Mouse (Mus musculus) midbrain, embryonic 16.5 days (tissue): ENCODE results near the gene Rps21. TPM values are rescaled to one million over a fixed set of nuclear protein-coding genes. Genes with fewer than 3 reads are reported as not detected.

Experiments
- ATAC-seq: fragments of 200-750 bp; cut with Nextera tagmentation; 2 replicates; pipeline ENCODE4 v1.8.0; 2017; ENCODE audit warnings: moderate TSS enrichment
- H3K27ac ChIP-seq: fragments of 300-500 bp; sonication (generic); 2 replicates; pipeline ENCODE4 v1.5.1; 2014; ENCODE audit warnings: mild to moderate bottlenecking, low read length, mixed read lengths
- H3K27me3 ChIP-seq: fragments of 300-500 bp; sonication (generic); 2 replicates; pipeline ENCODE4 v1.6.1; 2014; ENCODE audit warnings: low read depth, low read length, mixed read lengths; ENCODE audit not compliant: control insufficient read depth, insufficient read depth
- H3K36me3 ChIP-seq: fragments of 300-500 bp; sonication (generic); 2 replicates; pipeline ENCODE4 v1.6.1; 2014; ENCODE audit warnings: mild to moderate bottlenecking, low read length, moderate library complexity, mixed read lengths; ENCODE audit not compliant: control insufficient read depth, insufficient read depth
- H3K4me1 ChIP-seq: fragments of 300-500 bp; sonication (generic); 2 replicates; pipeline ENCODE4 v1.6.1; 2014; ENCODE audit warnings: mild to moderate bottlenecking, low read length, mixed read lengths; ENCODE audit not compliant: control insufficient read depth, insufficient read depth
- H3K4me2 ChIP-seq: fragments of 300-500 bp; sonication (generic); 2 replicates; pipeline ENCODE4 v1.6.1; 2014; ENCODE audit warnings: mild to moderate bottlenecking, low read length, mixed read lengths
- H3K4me3 ChIP-seq: fragments of 300-500 bp; sonication (generic); 2 replicates; pipeline ENCODE4 v1.5.1; 2014; ENCODE audit warnings: low read depth, mild to moderate bottlenecking, low read length, moderate library complexity, mixed read lengths
- H3K9ac ChIP-seq: fragments of 300-500 bp; sonication (generic); 2 replicates; pipeline ENCODE4 v1.6.1; 2014; ENCODE audit warnings: low read depth, low read length, mixed read lengths
- H3K9me3 ChIP-seq: fragments of 300-500 bp; sonication (generic); replicated peaks from 2 replicates; pipeline ENCODE4 v1.6.1; 2014; ENCODE audit warnings: mild to moderate bottlenecking, low read length, mixed read lengths; ENCODE audit not compliant: control insufficient read depth, poor library complexity, severe bottlenecking
- WGBS: fragments of 180-500 bp; shearing (Covaris S2); extraction: QIAGEN DNeasy Blood & Tissue Kit; methylation state at CpG from one replicate; pipeline ENCODE4 v1.1.7; 2014; 5-methylcytosine and 5-hydroxymethylcytosine counted together
- polyA plus RNA-seq: library from polyadenylated mRNA; unstranded; fragments of >200 nt; fragmentation: Nextera tagmentation; extraction: Ambion mirVana; gene quantifications from 2 replicates; pipeline ENCODE4 v1.2.1, GENCODE M21; 2015

Gene Rps21
- polyA plus RNA-seq, result 295 and 298 TPM in 2 replicates

DNA sequence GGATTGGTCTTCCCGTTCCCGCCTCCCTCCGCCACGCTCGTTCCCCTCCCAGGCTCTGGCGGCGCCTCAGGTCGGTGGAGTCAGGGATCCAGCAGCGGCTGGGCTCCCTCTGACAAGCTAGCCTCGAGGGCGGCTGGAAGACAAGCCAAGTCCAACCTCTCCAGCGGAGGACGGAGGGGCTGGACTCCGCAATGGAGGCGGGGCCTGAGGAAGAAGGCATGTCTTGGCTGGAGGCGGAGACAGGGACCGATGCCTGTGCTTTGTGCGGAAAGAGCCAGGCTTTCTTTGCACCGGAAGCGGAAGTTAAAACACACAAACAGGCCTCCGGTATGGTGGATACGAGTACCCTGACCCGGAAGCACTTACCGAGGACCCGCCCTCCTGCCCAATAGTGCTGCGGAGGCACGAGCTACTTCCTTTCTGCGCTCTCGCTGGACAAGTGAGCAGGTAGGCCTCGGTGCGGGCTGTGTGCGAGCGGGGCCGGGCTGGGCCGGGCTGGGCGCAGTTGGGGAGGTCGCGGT lies at the start of gene Rps21:
Rps21 (plus strand) TSS at position 377 of the 521 bp plus-strand sequence.
- peaks cover 14% of the 10 kb centered on the region for H3K4me1 ChIP-seq
- H3K27me3 ChIP-seq, result no peaks in the 10 kb centered on the region
- peaks cover 8% of the 10 kb centered on the region for H3K36me3 ChIP-seq
- ATAC-seq, result peak; percentile 95
- peak within 1 kb of the TSS; percentile 88 for H3K9ac ChIP-seq
- H3K4me2 ChIP-seq, result peak within 1 kb of the TSS; percentile 86
- peak within 1 kb of the TSS; percentile 88 for H3K4me3 ChIP-seq
- peak within 1 kb of the TSS; percentile 95 for H3K27ac ChIP-seq
- no peaks in the 10 kb centered on the region for H3K9me3 ChIP-seq
- under 1% methylated on average over 38 of the region's 38 CpGs for WGBS

DNA sequence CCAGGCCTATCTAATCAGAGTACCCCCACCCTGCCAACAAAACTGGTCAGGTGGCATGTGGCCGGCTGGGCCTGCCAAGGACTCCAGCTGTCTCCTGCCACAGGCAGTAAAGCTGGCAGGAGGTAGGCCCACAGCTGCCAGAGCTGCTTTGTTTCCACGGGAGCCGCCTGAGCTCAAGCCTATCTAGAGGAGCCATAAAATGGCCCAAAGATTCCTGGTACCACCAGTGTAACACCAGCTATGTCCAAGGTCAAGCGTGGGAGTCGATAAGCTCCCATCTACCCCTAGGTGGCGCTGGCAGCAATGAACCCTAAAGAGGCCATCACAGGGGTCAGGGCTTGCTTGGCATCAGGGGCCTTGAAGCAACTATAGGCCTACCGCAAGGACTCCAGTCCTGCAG lies 49.3 kb upstream of the Rps21 start:
- Histone ChIP-seq H3K36me3 (no peaks in the 10 kb centered on the region), H3K4me2 (no peak overlapping the region), H3K27ac (no peak overlapping the region), H3K9me3 (no peaks in the 10 kb centered on the region), H3K27me3 (no peaks in the 10 kb centered on the region), H3K4me3 (no peak overlapping the region), H3K4me1 (peaks cover 2% of the 10 kb centered on the region; the same call in 1 of the 2 replicates), H3K9ac (no peak overlapping the region)
- no peak for ATAC-seq
- WGBS, result 69% methylated on average over 7 of the region's 7 CpGs

GRCm38 (mm10) chr2:180208976-180209375 lies 48.2 kb upstream of the Rps21 start:
- Histone ChIP-seq H3K4me1 (peaks cover 2% of the 10 kb centered on the region; the same call in 1 of the 2 replicates), H3K9me3 (no peaks in the 10 kb centered on the region), H3K27me3 (no peaks in the 10 kb centered on the region), H3K27ac (no peak overlapping the region), H3K36me3 (no peaks in the 10 kb centered on the region), H3K4me2 (no peak overlapping the region), H3K9ac (no peak overlapping the region), H3K4me3 (no peak overlapping the region)
- no peak for ATAC-seq
- WGBS, result 83% methylated on average over 1 of the region's 1 CpGs

- Histone ChIP-seq H3K36me3 (no peaks in the 10 kb centered on the region), H3K4me3 (no peak overlapping the region), H3K4me2 (no peak overlapping the region), H3K27me3 (no peaks in the 10 kb centered on the region), H3K9me3 (no peaks in the 10 kb centered on the region), H3K27ac (no peak overlapping the region), H3K9ac (no peak overlapping the region), H3K4me1 (no peaks in the 10 kb centered on the region)
- ATAC-seq, result no peak
- WGBS, result 93% methylated on average over 3 of the region's 3 CpGs
Measured at GRCm38 (mm10) chr2:180212255-180212654, 44.9 kb upstream of the Rps21 start.

DNA sequence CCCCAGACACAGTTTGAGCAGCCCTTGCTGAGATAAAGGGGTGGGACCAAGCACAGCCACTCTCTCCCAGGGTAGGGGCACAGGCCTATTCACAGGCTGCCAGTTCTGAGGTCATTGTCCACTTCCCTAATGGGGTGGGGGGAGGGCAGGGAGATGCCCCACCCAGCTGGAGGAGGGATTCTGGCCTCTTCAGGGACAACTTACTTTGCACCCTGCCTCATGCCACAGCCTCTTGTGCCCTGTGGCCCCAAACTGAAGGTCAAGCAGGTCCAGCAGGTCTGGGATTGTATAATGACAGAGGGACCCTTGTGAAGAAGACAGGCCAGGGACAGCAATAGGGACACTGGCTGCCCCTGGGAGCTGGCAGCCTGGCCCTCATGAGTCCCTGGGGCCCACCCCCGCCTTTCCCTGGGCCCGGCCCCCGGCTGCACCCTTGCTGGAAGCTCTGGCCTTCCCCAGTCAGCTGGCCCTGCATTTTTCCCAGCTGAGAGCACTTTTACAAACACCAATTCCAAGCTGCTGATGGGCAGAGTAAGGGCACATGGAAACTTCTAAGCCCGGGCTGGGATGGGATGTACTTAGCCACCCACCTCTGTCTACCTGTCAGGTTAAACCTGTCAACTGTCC lies 42.7 kb upstream of the Rps21 start:
- Histone ChIP-seq H3K36me3 (no peaks in the 10 kb centered on the region), H3K9me3 (no peaks in the 10 kb centered on the region), H3K9ac (no peak overlapping the region), H3K27me3 (no peaks in the 10 kb centered on the region), H3K27ac (no peak overlapping the region), H3K4me1 (peaks cover 3% of the 10 kb centered on the region; the same call in 1 of the 2 replicates), H3K4me3 (no peak overlapping the region), H3K4me2 (no peak overlapping the region)
- ATAC-seq, result no peak
- WGBS, result 88% methylated on average over 4 of the region's 4 CpGs

GRCm38 (mm10) chr2:180215011-180215461 lies 42.1 kb upstream of the Rps21 start:
- WGBS, result 75% methylated on average over 8 of the region's 8 CpGs
- no peak for ATAC-seq
- no peaks in the 10 kb centered on the region for H3K36me3 ChIP-seq
- H3K9ac ChIP-seq, result peak overlapping the region; percentile 7; the same call in 1 of the 2 replicates
- H3K4me1 ChIP-seq, result peaks cover 3% of the 10 kb centered on the region; the same call in 1 of the 2 replicates
- no peaks in the 10 kb centered on the region for H3K27me3 ChIP-seq
- no peak overlapping the region for H3K27ac ChIP-seq
- no peak overlapping the region for H3K4me2 ChIP-seq
- H3K4me3 ChIP-seq, result no peak overlapping the region
- H3K9me3 ChIP-seq, result no peaks in the 10 kb centered on the region

- Histone ChIP-seq H3K27ac (no peak overlapping the region), H3K9ac (no peak overlapping the region), H3K4me1 (peaks cover 3% of the 10 kb centered on the region; the same call in 1 of the 2 replicates), H3K36me3 (no peaks in the 10 kb centered on the region), H3K27me3 (no peaks in the 10 kb centered on the region), H3K4me2 (no peak overlapping the region), H3K9me3 (no peaks in the 10 kb centered on the region), H3K4me3 (no peak overlapping the region)
- ATAC-seq, result no peak
- 90% methylated on average over 6 of the region's 6 CpGs for WGBS
Measured at GRCm38 (mm10) chr2:180215951-180216350, 41.2 kb upstream of the Rps21 start.

DNA sequence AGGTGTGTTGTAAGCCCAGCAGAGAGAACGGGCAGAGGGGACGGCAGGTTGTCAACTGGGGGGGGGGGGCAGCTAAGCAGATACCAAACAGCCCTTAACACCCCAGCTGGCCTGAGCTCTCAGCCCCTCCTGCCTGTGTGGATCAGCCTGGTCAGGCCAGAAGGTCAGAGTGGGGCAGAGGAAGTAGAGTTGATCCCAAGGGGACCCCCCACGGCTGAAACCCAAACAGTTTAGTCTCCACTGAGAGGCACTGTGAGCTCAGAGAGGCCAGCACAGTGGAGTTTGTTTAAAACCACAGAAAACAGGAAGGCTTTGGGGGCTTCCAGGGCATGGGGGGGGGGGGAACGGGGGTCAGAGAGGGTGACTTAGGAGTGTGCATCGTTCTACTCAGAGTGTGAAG lies 40.3 kb upstream of the Rps21 start:
- Histone ChIP-seq H3K4me1 (peaks cover 3% of the 10 kb centered on the region; the same call in 1 of the 2 replicates), H3K36me3 (no peaks in the 10 kb centered on the region), H3K4me2 (no peak overlapping the region), H3K9me3 (no peaks in the 10 kb centered on the region), H3K27me3 (no peaks in the 10 kb centered on the region), H3K9ac (no peak overlapping the region), H3K4me3 (no peak overlapping the region), H3K27ac (no peak overlapping the region)
- 72% methylated on average over 5 of the region's 5 CpGs for WGBS
- ATAC-seq, result no peak

- no peak for ATAC-seq
- Histone ChIP-seq H3K4me2 (no peak overlapping the region), H3K4me1 (peaks cover 5% of the 10 kb centered on the region; the same call in 1 of the 2 replicates), H3K27ac (no peak overlapping the region), H3K9me3 (no peaks in the 10 kb centered on the region), H3K4me3 (no peak overlapping the region), H3K36me3 (no peaks in the 10 kb centered on the region), H3K27me3 (no peaks in the 10 kb centered on the region), H3K9ac (no peak overlapping the region)
- 86% methylated on average over 8 of the region's 8 CpGs for WGBS
Measured at GRCm38 (mm10) chr2:180217587-180217986, 39.6 kb upstream of the Rps21 start.
